Mouse (Mus musculus) limb, embryonic 12.5 days (tissue): ENCODE data around the gene Rcan3. TPM values are rescaled to one million over a fixed set of nuclear protein-coding genes. Genes with fewer than 3 reads are reported as not detected.

Experiments used
- microRNA counts: library from miRNA; unstranded; fragments of <30 nt; microRNA quantifications from one replicate; lab custom pipeline; 2017
- microRNA-seq: library from miRNA; unstranded; fragments of <30 nt; microRNA quantifications from one replicate; pipeline ENCODE4, GENCODE M21; 2017
- polyA plus RNA-seq: library from polyadenylated mRNA; unstranded; fragments of >200 nt; fragmentation: Nextera tagmentation; extraction: Ambion mirVana; gene quantifications from 2 replicates; pipeline ENCODE4 v1.2.1, GENCODE M21; 2016

Gene Rcan3
- polyA plus RNA-seq, 1 experiment from 2014 or later, result 11.7 TPM

MicroRNAs within 50 kb of the gene (microRNA counts, 519-probe panel; counts per million panel counts)
- not detected for microRNA mmu-miR-700 (lab: Ali Mortazavi, UCI)

Small RNAs within 50 kb of the gene (microRNA-seq; reads per million reads assigned to microRNA genes)
- gene Mir700, result 189 reads per million, percentile 59 among the genes with 10 or more reads in this experiment

Other genes starting within 250 kb of the Rcan3 start
- 191 and 199 TPM in 2 replicates for gene Clic4, start 161.0 kb downstream of the Rcan3 start, polyA plus RNA-seq
- gene Srrm1, start 80.5 kb downstream of the Rcan3 start, polyA plus RNA-seq, result 260 and 298 TPM in 2 replicates
- 3.2 and 3.8 TPM in 2 replicates for gene Ncmap, start 35.6 kb downstream of the Rcan3 start, polyA plus RNA-seq
- gene Stpg1, start 60.9 kb upstream of the Rcan3 start, polyA plus RNA-seq, result 0.09 and 0.21 TPM in 2 replicates
- 3.1 and 3.5 TPM in 2 replicates for gene Nipal3, start 61.2 kb upstream of the Rcan3 start, polyA plus RNA-seq
- gene Grhl3, start 139.8 kb upstream of the Rcan3 start, polyA plus RNA-seq, result 11.1 and 11.7 TPM in 2 replicates